Mouse (Mus musculus) embryonic facial prominence, embryonic 10.5 days (tissue): ENCODE data around the gene Smim27. TPM values are rescaled to one million over a fixed set of nuclear protein-coding genes. Genes with fewer than 3 reads are reported as not detected.

Experiments used
- DNase-seq: peaks from one replicate; pipeline ENCODE4 v3.0.0-alpha.2; 2017; ENCODE audit warnings: low spot score
- H3K27ac ChIP-seq: fragments of 300-500 bp; sonication (generic); replicated peaks from 2 replicates; pipeline ENCODE4 v1.5.1; 2016; ENCODE audit warnings: mild to moderate bottlenecking
- H3K27me3 ChIP-seq: fragments of 300-500 bp; sonication (generic); replicated peaks from 2 replicates; pipeline ENCODE4 v1.6.1; 2016; ENCODE audit warnings: low read depth, mild to moderate bottlenecking; ENCODE audit not compliant: poor library complexity, severe bottlenecking
- H3K36me3 ChIP-seq: fragments of 300-500 bp; sonication (generic); replicated peaks from 2 replicates; pipeline ENCODE4 v1.6.1; 2016; ENCODE audit warnings: mild to moderate bottlenecking, moderate library complexity
- H3K4me1 ChIP-seq: fragments of 300-500 bp; sonication (generic); 2 replicates; pipeline ENCODE4 v1.6.1; 2016
- H3K4me3 ChIP-seq: fragments of 300-500 bp; sonication (generic); 2 replicates; pipeline ENCODE4 v1.5.1; 2016; ENCODE audit warnings: mild to moderate bottlenecking, moderate library complexity
- H3K9me3 ChIP-seq: fragments of 300-500 bp; sonication (generic); 2 replicates; pipeline ENCODE4 v1.6.1; 2016; ENCODE audit warnings: mild to moderate bottlenecking
- WGBS: fragments of 180-500 bp; shearing (Covaris S2); methylation state at CpG from one replicate; pipeline ENCODE4 v1.1.7; 2016; 5-methylcytosine and 5-hydroxymethylcytosine counted together
- polyA plus RNA-seq: library from polyadenylated mRNA; unstranded; fragments of >200 nt; fragmentation: Nextera tagmentation; extraction: Ambion mirVana; gene quantifications from 2 replicates; pipeline ENCODE4 v1.2.1, GENCODE M21; 2016

The Smim27 gene
- polyA plus RNA-seq, 1 experiment from 2014 or later = 22.2 TPM

- peak; percentile 43 for DNase-seq
- H3K27ac ChIP-seq = peak overlapping the region; percentile 69
- 2% methylated on average over 17 of the region's 17 CpGs for WGBS
Observed at GRCm38 (mm10) chr4:40238483-40239408, 30.6 kb upstream of the Smim27 start.

DNA sequence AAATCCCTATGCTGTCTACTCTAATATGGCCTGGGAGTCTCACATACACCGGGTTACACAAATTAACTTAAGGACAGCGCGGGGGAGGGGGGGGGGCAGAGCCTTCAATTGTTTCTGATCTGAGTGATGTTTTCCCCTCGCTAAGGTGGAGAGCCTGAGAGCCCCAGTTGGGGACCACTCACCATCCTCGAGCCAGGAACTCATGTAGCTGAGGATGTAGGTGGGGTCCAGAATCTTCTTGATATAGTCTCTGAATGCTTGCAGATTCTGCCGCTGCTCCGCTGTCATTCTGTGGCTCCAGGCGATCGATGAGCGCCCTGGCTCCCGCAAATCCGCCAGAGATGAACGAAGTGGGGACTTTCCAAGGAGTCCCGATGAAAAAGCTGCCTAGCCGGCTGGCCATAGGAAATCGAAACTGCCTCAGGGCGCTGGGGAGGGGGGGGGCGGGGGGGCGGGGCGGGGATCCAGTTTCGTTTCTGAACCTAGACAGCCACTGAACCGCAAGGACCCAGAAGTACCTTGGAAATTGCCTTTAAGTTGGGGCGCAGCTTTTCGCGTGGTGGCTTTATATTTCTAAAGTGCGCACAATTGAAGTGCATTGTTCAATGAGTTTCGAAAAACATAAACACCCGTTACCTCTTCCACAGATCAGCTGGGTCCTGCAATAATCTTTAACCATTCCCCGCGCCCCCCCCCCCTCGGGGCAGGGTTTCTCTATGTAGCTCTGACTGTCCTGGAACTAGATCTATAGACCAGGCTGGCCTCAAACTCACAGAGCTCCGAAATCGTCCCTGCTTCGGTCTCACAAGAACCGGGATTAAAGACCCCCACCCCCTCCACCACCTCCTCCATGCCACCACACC, 29.7 kb upstream of the Smim27 start, which contains the start of gene Ddx58:
Gene Ddx58 (minus strand): TSS at position 420 of the 863 bp plus-strand sequence.
- Histone ChIP-seq H3K4me3 (peak within 1 kb of the TSS; percentile 67), H3K9me3 (no peaks in the 10 kb centered on the region), H3K36me3 (no peaks in the 10 kb centered on the region), H3K27ac (peak within 1 kb of the TSS; percentile 69), H3K4me1 (peaks cover 20% of the 10 kb centered on the region), H3K27me3 (no peaks in the 10 kb centered on the region)
- WGBS = 4% methylated on average over 35 of the region's 35 CpGs
- peak; percentile 70 for DNase-seq

More at GRCm38 (mm10) chr4:40238483-40239408, 30.6 kb upstream of the Smim27 start:
- Histone ChIP-seq H3K4me1 (peaks cover 20% of the 10 kb centered on the region), H3K9me3 (no peaks in the 10 kb centered on the region), H3K27me3 (no peaks in the 10 kb centered on the region), H3K4me3 (peak overlapping the region; percentile 67), H3K36me3 (no peaks in the 10 kb centered on the region)

DNA sequence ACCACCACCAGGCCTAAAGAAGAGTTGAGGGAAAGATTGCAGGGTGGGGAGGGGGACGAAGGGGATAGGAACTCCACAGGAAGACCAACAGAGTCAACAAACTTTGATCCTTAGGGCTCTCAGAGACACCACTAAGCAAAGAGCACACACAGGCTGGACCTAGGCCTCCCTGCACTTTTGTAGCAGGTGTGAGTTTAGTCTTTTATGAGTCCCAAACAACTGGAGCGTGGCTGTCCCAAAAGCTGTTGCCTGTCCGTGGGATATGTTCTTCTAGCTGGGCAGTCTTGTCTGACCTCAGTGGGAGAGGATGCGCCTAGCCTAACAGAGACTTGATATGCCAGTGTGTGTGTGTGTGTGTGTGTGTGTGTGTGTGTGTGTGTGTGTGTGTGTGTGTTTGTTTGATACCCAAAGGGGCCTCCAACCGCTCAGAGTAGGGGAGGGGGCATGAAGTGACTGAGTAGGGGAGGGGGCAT, 29.1 kb upstream of the Smim27 start:
- H3K9me3 ChIP-seq = no peaks in the 10 kb centered on the region
- H3K4me1 ChIP-seq = peaks cover 20% of the 10 kb centered on the region
- no peaks in the 10 kb centered on the region for H3K36me3 ChIP-seq
- WGBS = 40% methylated on average over 5 of the region's 5 CpGs
- DNase-seq = no peak
- peak overlapping the region; percentile 69 for H3K27ac ChIP-seq
- peak overlapping the region; percentile 67 for H3K4me3 ChIP-seq
- no peaks in the 10 kb centered on the region for H3K27me3 ChIP-seq

DNA sequence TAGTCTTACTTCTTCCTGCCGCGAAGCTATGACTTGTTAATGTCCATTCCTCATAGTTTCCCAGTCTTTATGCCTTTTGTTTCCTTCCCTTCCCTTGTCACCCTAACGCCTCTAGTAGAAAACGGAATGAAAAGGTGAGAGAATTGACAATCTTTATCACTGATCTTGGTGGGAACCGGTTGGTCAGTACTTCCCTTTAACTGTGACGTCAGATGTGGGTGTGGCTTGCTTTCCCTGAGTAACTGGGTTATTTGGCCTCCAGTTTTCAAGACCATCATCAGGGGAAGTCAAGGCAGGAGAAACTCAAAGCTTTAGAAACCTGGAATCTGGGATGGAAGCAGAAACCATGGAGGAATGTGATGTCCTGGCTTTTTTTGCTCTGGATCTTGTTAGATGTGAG, 27.5 kb upstream of the Smim27 start:
- no peak for DNase-seq
- WGBS = 61% methylated on average over 6 of the region's 6 CpGs

GRCm38 (mm10) chr4:40243006-40243405, 26.4 kb upstream of the Smim27 start:
- DNase-seq = no peak
- no peaks in the 10 kb centered on the region for H3K36me3 ChIP-seq
- no peak overlapping the region for H3K27ac ChIP-seq
- no peaks in the 10 kb centered on the region for H3K27me3 ChIP-seq
- H3K4me3 ChIP-seq = no peak overlapping the region
- no peaks in the 10 kb centered on the region for H3K9me3 ChIP-seq
- H3K4me1 ChIP-seq = peaks cover 20% of the 10 kb centered on the region
- 80% methylated on average over 4 of the region's 4 CpGs for WGBS

More for the DNA sequence above, 27.5 kb upstream of the Smim27 start:
- Histone ChIP-seq H3K4me3 (no peak overlapping the region), H3K9me3 (no peaks in the 10 kb centered on the region), H3K36me3 (no peaks in the 10 kb centered on the region), H3K4me1 (peaks cover 20% of the 10 kb centered on the region), H3K27me3 (no peaks in the 10 kb centered on the region), H3K27ac (no peak overlapping the region)

- H3K36me3 ChIP-seq = no peaks in the 10 kb centered on the region
- 86% methylated on average over 8 of the region's 8 CpGs for WGBS
- H3K4me3 ChIP-seq = no peak overlapping the region
- H3K27ac ChIP-seq = no peak overlapping the region
- no peak for DNase-seq
- H3K9me3 ChIP-seq = no peaks in the 10 kb centered on the region
- peaks cover 11% of the 10 kb centered on the region for H3K4me1 ChIP-seq
- no peaks in the 10 kb centered on the region for H3K27me3 ChIP-seq
Observed at GRCm38 (mm10) chr4:40244035-40244434, 25.3 kb upstream of the Smim27 start.

- no peak overlapping the region for H3K4me3 ChIP-seq
- no peaks in the 10 kb centered on the region for H3K27me3 ChIP-seq
- no peaks in the 10 kb centered on the region for H3K9me3 ChIP-seq
- H3K4me1 ChIP-seq = no peaks in the 10 kb centered on the region
- DNase-seq = no peak
- WGBS = 89% methylated on average over 5 of the region's 5 CpGs
- H3K27ac ChIP-seq = no peak overlapping the region
- no peaks in the 10 kb centered on the region for H3K36me3 ChIP-seq
Observed at GRCm38 (mm10) chr4:40250984-40251383, 18.4 kb upstream of the Smim27 start.

- 97% methylated on average over 2 of the region's 2 CpGs for WGBS
- Histone ChIP-seq H3K9me3 (no peaks in the 10 kb centered on the region), H3K27ac (no peak overlapping the region), H3K4me1 (no peaks in the 10 kb centered on the region), H3K27me3 (no peaks in the 10 kb centered on the region), H3K36me3 (peaks cover 21% of the 10 kb centered on the region), H3K4me3 (no peak overlapping the region)
- no peak for DNase-seq
Observed at GRCm38 (mm10) chr4:40253766-40254165, 15.6 kb upstream of the Smim27 start.

DNA sequence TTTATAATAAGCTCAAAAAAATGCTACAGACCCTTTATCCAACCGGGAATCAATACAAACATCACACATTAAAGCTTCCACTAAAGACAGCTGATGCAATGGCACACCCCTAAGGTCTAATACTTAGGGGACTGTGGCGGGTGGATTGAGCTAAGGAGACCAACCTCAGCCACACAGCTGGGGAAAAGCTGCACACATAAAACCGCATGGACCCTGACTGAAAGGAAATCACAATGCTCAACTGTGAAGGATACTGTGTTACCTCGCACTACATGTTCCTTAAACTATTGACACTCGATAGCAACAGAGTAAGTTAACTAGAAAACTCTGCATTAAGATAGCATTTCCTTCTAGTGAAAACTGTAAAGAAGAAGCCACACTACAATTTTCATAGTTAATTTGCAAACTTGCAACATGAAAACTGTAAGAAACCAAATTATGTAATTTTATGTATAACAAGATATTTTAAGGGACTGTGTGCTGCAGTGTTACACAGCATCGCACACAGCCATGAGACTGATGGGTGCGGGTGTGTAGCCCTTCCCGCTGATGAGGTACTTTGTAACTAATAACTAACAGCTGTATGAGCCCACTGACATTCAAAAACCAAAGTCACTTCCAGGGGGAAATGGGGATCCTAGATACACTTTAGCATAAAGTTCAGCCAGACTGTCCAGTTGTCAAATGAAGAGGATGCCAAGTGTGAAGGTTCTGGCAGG, 14.8 kb upstream of the Smim27 start:
- Histone ChIP-seq H3K27ac (no peak overlapping the region), H3K4me1 (no peaks in the 10 kb centered on the region), H3K9me3 (no peaks in the 10 kb centered on the region), H3K27me3 (no peaks in the 10 kb centered on the region), H3K4me3 (no peak overlapping the region), H3K36me3 (peaks cover 29% of the 10 kb centered on the region)
- WGBS = 83% methylated on average over 8 of the region's 8 CpGs
- DNase-seq = no peak

GRCm38 (mm10) chr4:40264321-40264720, 5.1 kb upstream of the Smim27 start:
- Histone ChIP-seq H3K9me3 (no peaks in the 10 kb centered on the region), H3K27ac (no peak overlapping the region), H3K27me3 (no peaks in the 10 kb centered on the region), H3K36me3 (peaks cover 86% of the 10 kb centered on the region), H3K4me3 (no peak overlapping the region), H3K4me1 (peaks cover 20% of the 10 kb centered on the region)
- 87% methylated on average over 1 of the region's 1 CpGs for WGBS
- no peak for DNase-seq

DNA sequence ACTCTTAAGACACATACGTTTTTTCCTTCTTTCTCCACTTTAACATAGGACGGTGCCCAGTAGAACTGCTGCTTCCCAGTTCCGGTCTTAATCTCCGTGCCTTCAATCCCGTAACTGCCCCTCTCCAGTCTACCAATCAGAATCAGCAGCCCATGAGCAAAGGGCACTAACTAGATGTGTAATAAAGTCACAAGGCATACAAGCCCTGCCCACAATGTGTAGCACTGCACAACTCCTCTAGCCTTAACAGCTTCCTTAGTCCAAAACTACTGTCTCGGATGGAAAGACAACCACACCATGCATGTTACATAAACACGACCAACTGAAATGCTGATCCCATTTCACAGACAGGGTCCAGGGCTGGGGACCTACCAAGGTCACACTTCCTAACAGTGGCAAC, 1.7 kb upstream of the Smim27 start:
- WGBS = 74% methylated on average over 7 of the region's 7 CpGs
- peak overlapping the region; percentile 97 for H3K27ac ChIP-seq

More for the DNA sequence above, 1.7 kb upstream of the Smim27 start:
- H3K27me3 ChIP-seq = no peaks in the 10 kb centered on the region
- H3K9me3 ChIP-seq = no peaks in the 10 kb centered on the region
- H3K36me3 ChIP-seq = peaks cover 63% of the 10 kb centered on the region
- DNase-seq = no peak
- peaks cover 20% of the 10 kb centered on the region for H3K4me1 ChIP-seq
- peak overlapping the region; percentile 69 for H3K4me3 ChIP-seq
